Mouse (Mus musculus) heart, adult 2 months (tissue): ENCODE measurements around the gene Ephb1.

Source experiments
- CTCF ChIP-seq: fragments of 200-600 bp; IDR thresholded peaks from 2 replicates; pipeline ENCODE4 v1.8.1; 2022; ENCODE audit warnings: antibody characterized with exemption, mild to moderate bottlenecking, moderate library complexity
- EP300 ChIP-seq: fragments of 200-500 bp; IDR thresholded peaks from 2 replicates; pipeline ENCODE4 v1.6.1; 2011; ENCODE audit warnings: low read depth, low read length, control low read depth; ENCODE audit not compliant: insufficient read depth
- POLR2A ChIP-seq: fragments of 200-500 bp; IDR thresholded peaks from 2 replicates; pipeline ENCODE4 v1.6.1; 2011; ENCODE audit warnings: mild to moderate bottlenecking, low read depth, low read length, control low read depth; ENCODE audit not compliant: insufficient read depth

GRCm38 (mm10) chr9:102192724-102193685, 161.5 kb downstream of the Ephb1 start:
- TF ChIP-seq CTCF, result no peak
- no peak for TF ChIP-seq POLR2A
- no peak for TF ChIP-seq EP300
